Mouse (Mus musculus) cortical plate, adult 2 months (tissue): ENCODE results near the gene Meis1.

Source experiments
- CTCF ChIP-seq: fragments of 200-500 bp; IDR thresholded peaks from 2 replicates; pipeline ENCODE4 v1.5.1; 2011; ENCODE audit warnings: mild to moderate bottlenecking, control low read depth, low read length; ENCODE audit not compliant: insufficient read depth; ENCODE audit errors: extremely low read depth
- POLR2A ChIP-seq: fragments of 200-500 bp; IDR thresholded peaks from 2 replicates; pipeline ENCODE4 v1.6.1; 2011; ENCODE audit warnings: mild to moderate bottlenecking, low read length, control low read depth; ENCODE audit not compliant: insufficient read depth; ENCODE audit errors: extremely low read depth

DNA sequence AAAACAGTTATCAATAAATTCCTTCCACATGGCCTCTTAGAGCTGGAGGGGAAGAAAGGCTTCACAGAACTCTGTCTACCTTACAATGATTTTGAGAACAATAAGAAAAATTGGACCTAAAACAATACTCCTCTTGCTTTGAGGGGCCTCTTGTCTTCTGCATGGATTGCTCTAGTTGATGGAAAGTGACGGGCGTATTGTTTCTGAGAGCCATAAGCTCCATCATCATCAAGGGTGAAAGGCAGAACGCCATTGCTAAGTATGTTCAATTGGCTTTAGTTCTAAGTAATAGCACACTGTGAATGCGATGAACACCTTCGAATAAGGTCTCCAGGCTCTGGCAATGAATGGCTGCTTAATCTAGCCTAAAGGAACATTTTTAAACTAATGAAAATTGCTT is 136.5 kb downstream of the Meis1 start:
- TF ChIP-seq CTCF (no peak), POLR2A (no peak)
